Mouse (Mus musculus) c-Kit-positive CD71-positive TER-119-negative erythroid progenitor cells, embryonic 14.5 days (primary cell): Measurements from ENCODE around the gene Tmem251.
A peak's percentile ranks its signal among the peaks of the same experiment; 100 is the strongest.

Source experiments
- DNase-seq: peaks from one replicate; pipeline ENCODE4 v3.0.0-alpha.2; 2013; ENCODE audit warnings: low read depth

Tmem251 gene

DNA sequence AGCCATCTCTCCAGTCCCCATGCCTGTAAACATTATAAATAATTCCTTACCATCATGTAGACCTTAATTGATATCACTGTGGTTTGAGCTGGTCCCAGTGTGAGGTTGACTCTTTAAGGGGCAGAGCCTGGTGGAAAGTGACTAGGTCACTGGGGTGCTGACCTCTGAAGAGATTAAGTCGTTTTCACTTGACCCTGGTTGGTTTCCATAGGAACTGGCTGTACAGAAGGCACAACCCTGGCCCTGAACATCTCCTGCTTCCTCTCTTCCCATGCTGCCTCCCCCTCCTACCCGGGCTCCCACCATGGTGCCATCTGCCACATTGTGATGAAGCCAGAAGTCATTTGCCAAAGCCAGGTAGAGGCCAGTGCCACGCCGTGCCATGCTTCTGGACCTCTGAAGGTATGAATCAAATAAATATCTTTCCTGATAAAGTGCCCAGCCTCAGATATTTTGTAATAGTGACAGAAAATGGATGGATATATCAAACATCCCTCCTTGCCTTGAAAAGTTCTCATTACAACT, 32.6 kb upstream of the Tmem251 start:
- DNase-seq: no peak

DNA sequence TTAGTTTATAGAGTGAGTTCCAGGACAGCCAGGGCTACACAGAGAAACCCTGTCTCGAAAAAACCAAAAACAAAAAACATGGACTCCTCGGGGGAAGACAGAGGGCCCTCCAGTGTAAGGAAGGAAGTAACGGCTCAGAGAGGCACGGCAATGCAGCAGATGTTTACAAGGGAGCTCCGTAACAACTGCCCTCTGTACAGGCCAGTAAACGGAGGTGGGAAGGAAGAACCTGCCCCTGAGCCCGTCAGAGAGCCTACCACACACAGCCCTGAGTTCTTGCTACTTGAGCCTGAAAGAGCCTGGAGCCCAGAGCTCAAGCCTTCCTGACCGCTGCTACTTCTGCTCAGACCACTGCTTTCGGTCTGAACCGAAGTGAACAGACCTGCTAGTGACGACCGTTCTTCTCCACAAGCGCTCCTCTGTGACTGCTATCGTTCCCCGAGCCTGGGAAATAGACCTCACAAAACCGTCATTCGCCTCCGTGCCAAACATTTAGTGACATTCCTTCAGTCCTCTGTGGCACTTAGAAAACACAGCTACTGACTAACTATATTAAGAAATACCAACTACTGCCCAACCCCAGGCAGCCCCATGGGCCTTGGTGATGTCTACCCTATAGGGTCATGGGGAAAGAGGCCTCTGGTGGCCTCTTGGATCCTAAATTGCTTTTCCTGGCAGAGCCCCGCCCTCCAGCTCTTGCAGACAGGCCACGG, 30.3 kb upstream of the Tmem251 start:
- DNase-seq: no peak

DNA sequence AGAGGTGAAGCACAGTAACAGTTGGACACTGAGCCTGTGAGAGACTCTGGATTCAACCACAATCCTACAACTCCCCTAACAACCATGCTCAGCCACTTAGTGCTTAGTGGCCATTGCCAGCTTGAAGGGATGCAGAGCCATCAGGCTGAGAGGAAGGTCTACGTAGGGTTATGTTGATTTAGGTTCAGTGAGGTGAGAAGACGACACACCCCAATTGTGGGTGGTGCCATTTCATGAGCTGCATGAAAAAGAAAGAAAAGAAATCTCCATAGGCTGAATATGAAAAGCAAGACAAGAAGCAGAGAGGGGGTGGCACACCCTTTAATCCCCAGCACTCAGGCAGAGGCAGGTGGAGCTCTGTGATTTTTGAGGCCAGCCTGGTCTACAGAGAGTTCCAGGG, 29.4 kb upstream of the Tmem251 start:
- DNase-seq: no peak

DNA sequence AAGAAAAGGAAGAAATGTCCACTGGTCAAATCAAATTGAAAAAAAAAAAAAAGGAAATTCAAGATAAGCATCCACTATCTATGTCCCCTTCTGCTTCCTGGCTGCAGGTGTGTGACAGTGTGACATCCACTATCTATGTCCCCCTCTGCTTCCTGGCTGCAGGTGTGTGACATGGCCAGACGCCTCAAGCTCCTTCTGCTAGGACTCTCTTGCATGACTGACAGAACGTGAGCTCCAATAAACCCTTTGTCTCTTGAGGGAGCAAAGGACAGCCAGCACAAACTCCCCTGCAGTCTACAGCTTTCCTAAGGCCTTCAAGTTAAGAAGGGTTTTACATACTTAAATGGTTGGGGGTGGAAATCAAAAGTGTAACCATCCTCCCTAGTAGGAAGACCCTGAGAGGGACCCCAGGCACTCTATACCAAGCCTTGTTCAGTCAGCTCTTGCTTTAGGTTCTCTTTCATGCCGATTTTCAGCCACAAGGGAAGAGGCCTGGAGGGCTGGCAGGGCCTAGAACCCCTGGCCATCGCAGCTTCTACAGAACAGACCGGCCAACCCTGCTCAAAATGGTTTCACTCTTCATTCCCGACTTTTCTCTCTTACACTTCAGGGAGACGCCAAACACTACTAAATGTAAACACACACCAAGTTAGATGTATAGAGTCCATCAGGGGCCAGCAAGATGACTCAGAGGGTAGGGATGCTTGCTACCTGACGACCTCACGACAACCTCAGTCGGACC, 28.7 kb upstream of the Tmem251 start:
- no peak for DNase-seq

DNA sequence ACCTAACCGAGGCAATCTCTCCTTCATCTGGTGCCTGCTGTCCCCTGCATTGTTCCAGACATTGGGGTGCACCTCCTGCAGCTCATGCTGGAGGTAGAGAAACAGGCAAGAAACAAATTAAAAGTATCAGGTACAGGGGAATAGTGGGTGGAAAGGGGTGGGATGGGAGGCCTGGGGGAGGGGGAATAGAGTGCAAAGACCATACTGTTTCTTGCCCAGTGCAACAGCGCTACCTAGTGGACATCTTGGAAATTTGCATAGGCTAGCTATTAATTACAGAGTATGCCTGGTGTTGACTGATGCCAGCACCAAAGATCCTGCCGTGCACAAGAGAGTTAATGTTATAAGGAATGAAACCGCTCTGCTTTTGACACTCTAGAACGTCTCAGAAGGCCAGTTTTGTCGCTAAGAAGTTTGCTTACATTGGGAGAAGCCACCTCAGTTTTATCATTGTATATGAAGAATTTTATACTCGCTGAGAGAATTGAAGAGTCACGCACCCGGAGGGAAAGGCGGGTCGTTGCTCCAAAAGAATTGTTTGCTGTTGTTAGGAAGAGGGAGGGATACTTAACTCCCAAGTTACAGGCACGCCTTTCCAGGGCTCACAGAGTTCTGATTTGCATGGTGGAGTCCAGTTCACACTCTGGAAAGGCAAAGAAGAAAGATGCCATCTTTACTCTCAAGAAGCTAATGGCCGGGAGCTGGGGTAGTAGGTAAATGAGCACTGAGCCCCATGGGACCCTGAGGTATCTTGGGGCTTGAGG, 23.8 kb upstream of the Tmem251 start:
- no peak for DNase-seq

DNA sequence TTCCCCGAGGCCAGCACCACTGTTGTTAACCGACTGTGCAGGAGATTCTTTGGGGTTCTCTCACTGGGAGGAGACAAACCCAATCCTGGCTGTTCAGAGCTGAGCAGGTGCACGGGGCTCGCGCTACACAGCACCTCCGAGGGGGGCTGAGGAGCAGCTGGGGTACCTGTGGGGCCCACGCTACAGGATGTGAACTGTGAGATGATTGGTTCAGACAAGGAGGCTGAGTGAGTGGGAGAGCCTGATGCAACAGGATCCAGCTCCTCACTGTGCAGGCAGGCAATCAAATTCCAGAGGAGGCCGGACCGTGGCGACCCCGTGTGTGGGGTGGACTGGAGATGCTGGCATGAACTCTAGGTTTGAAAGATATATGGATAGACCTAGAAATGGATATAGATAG, 21.1 kb upstream of the Tmem251 start:
- DNase-seq: no peak

DNA sequence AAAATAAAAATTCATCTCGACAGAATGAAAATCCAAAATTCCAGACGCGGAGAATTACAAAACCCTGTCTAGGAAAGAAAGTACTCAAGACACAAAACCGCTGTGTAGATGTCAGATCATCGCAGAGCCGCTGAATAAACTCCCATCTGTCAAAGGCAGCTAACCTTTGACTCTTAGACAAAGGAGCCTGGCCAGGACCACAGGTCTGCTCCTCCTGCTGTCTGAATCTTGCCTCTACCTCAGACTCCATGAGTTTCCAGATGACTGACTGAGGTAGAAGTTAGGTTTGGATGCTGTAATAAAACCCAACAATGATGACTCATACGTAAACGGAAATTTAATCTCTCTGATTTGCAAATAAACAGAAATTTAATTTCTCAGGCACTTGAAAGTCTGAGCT, 20.6 kb upstream of the Tmem251 start:
- no peak for DNase-seq

DNA sequence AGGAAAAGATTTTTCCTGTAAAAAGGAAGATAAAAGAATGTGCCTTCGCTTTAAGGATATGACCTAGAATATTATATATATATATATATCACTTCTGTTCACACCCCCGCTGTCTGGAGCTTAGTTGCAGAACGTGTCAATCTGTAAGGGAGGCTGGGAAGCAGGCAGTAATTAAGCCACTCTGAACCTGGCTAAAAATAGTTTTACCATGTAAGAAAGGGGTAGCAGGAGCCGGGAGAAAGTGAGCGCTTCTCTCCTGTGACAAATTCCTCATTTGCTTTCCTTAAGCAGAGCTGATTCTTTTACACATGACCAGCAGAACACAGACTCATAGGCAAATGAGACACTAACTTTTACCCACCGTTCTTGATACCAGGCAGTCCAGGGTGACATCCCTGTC, 19.7 kb upstream of the Tmem251 start:
- no peak for DNase-seq

DNA sequence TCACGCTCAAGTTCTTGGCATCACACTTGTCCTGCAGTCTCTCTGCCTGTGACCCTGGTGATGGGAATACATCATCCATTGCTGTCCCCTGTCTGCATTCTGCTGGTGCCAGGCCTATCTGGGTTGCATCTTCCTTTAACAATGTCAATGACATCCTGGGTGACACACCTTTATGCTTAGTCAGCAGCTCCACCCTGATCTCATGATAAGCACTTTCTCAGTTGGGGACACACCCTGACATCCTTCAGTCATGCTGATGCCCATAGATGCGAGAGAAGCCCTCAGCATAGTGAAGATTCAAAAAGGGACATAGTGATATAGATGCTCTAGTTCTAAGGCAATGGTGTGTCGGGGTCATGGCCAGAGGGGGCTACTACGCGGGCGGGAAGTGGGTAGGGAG, 18.4 kb upstream of the Tmem251 start:
- no peak for DNase-seq

DNA sequence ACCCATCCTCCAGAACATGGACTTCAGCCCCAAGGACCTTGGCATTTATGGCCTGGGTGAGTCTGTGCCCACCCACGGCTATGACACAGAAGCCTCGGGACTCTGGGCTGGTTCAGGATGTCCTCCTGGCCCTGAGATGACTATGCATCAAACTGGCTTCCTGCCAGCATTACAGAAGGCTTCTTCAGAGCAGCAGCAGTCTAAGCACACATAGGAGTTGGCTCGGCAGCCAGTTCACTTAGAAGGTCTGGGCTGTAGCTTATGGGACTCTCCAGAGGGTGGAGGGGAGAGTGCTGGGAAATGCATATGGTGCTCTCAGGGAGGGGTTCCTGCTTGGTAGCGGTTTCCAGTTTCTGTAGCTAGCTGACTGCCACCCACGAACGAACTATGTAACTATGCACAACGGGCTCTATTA, 17.8 kb upstream of the Tmem251 start:
- DNase-seq: no peak

DNA sequence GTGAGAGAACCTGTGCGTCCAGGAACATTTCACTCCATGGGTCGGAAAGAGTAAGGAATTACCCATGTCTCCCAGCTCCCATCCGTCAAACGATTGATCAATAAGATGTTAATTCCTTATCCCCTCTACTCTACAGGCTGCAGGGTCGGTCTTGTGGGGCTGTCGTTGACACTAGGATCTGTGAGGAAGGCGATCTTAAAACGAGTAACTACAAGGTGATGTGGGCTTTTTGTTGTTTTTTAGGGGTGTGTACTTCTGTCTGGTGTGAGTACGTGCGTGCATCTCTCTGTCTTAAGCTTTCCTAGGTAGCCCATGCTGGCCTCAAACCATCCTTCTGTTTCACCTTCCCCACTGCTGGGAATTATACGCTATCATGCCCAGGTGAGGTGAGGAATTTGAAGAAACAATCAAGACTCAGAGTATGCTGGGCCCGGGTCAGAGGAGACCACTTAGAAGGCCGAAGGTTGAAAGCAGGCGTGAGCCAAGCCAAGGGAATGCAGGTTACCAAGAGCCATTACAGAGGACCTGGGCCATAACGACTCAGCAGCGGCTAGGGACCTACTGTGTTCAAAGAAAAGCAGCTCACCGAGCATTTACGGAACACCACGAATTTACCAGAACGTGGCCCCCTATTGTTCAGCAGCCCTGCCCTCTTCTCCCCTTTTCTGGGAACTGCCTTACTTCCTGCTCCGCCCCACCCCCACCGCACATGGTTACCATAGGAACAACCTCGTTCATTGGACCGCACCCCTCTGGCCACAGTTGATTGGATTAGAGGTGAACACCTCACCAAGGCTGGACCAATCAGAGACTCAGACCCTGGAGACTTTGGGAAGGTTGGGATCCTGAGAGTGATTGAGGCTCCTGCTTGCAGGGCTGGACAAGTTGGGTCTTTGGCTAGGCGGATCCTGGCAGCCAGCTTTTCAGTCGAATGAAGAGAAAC, 13.4 kb upstream of the Tmem251 start:
- peak; percentile 78 for DNase-seq

DNA sequence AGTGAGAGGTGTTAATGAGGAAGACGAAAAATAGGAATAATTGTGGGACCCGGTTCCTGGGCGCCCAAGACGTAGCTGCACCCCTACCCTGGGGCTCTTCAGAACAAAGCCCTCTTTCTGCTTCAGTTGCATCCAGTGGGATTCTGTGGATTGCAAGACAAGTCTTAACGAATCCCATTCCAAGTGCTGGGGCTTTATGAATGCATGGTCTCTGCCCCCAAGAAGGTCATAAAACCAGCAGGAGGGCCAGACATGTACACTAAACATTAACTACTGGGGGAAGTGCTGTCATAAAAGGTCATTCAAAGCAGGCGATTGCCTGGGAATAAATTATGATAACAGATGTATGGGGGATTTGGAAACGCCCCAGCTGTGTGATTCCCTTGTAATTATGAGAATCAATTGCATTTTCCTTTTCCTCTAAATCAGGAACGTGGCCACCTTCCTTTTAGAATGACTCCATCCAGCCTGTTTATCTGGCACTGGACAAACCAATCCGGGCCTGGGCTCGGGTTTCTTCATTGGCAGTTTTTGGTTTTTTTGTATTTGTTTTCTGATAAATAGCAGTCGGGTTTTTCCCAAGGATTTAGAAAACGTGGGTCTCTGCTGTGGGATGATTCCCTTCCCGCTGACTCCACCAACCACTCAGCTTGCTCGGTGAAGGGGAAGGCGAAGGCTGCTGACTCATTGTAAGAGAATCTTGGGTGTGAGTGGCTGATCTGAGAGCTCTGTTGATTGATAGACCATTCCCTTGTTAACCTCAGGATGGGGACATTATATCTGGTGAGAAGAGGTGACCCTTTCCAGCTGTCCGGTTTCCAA, 12.6 kb upstream of the Tmem251 start:
- DNase-seq: no peak

DNA sequence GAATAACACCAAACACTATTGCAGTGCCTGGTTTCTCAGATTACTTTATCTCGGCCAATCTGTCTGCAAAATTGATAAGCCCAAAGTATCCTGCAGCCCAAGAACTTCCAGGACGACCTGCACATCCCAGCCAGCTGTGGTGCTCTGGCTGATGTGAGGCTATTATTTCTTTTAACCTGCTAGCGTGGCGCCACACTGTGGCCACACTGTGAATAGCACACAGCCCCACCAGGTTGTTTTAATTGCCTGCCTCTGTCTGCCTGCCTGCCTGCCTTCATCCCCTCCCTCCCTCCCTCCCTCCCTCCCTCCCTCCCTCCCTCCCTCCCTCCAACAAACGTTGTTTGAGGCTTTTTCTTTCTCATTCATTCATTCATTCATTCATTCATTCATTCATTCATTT, 10.2 kb upstream of the Tmem251 start:
- peak; percentile 62 for DNase-seq

DNA sequence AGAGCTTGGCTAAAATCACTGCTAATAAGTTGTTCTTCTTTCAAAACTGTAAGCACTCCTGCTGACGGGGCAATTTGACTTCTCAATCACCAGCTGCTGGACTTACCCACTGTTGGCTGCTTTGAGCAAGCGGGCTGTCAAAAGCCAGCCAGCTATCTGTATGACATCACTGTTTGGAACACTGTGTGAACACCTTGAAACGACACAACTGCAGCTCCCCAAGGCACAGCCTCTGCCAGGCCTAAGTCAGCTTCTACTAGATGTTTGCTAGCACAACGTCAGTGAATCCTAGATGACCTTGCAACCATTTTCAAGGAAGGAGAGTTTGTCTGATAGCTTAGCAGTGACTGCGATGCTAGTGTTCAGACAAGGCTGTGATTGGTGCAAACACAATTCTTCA, 4.5 kb upstream of the Tmem251 start:
- no peak for DNase-seq

DNA sequence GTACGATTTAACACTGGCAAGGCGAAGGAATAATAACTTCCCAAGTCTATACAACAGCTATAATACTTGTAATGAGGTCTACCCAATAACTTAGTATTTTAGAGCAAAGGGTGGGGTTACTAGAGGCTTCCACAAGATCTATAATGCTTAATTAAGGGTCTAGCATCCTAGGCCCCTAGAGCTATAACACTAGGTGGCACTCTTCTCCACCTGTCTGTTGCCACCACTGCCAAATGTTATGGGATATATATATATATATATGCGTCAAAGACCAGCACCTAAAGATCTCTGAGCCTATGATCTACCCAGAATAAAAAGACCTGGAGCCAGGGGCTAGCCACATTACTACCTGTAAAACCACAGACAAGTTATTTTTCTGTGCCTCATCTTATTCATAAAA, 3.3 kb upstream of the Tmem251 start:
- no peak for DNase-seq

DNA sequence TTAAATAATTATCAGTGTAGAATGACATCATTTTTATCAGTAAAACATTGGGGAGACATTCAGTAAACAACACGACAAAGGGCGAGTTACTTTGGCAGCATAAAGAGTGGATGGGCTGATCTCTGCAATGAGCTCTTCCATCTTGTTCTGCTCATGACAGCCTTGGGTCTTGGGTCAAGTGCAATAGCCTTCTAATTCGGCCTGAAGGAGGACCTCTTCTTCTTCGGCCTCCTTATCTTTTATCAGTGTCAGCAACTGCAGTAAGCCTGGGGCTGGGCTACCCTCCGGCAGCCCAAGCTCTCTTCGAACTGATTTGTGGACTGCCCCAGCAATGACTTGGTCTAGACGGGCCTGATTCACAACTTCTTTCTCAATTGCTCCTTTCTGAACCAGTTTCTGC, 1.5 kb upstream of the Tmem251 start:
- DNase-seq: no peak

DNA sequence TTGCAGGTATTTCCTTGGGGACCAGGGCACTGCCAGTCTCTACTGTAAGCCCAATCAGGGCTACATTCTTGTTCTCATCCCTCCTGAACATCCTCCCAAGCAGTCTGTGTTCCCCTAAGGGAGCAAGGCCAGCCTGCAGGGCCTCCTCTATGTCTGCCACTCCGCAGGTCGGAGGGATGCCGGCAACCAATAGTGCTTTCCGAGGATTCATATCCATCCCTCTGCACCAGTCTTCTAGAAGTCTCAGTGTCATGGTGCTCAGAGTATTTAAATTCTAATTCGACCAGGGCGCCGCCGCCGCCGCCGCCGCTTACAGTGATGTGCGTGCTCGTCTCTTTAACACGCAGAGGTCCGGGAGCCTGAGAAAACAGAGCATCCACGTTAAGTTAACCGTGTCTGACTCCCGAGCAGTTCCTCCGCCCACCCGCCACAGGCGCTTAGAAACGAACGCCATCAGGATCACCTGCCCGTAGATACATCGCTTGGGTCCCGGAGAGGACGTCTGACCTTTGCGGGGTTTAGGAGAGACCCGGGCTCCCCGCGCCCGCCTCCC, 450 bp upstream of the Tmem251 start:
- DNase-seq: no peak

DNA sequence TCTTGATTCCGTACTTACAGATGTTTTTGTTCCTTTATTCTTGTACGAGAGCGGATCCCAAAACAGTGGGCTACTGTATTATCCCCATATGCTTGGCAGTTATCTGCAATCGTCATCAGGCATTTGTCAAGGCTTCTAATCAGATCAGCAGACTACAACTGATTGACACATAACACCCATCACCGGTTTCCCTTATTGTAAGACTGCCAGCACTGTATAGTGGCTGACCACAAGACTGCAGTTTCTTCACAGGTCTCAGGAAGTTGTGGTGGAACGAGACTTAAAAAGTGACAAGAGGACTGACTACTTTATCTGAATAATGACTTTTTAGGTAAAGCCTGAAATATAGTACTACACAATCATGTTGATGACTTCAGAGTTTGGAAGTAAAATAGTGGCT, 1.3 kb downstream of the Tmem251 start:
- no peak for DNase-seq

DNA sequence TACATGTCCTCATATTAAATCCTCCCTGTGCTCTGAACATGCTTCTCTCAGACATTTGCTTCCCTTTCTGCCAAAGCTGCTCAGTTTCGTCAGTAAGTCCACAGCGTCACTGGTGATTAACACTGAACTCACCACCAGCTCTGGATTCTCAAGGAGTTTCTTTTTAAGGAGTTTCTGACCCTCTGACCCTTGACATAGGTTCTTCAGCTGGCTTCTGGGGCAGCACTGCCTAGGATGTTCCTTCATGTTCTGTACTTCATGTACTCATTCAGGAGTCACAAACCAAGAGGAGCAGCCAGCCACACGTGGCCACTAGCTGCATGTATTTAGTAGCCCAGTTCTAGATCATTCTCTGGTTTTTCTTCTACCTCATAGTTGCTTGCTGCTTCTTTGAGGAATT, 4.7 kb downstream of the Tmem251 start:
- DNase-seq: no peak

DNA sequence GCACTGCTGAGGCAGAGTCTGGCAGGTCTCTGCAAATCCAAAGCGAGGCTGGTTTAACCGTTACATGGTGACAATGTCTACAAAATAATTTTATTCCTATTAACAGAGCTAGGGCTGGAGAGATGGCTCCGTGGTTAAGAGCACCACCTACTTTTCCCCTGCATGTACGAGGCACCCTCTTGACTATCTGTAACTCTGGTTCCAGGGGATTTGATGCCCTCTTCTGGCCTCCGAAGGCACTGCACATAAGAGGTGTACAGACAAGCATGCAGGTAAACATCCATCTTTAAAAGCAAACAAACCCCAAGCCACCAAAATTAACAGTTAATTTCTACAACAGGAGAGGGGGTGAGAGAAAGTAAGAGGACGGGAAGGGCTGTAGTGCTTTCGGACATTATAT, 12.7 kb downstream of the Tmem251 start:
- peak; percentile 50 for DNase-seq
